Mouse (Mus musculus) intestine, embryonic 16.5 days (tissue): Measurements from ENCODE around the gene Gadd45a. TPM values are rescaled to one million over a fixed set of nuclear protein-coding genes. Genes with fewer than 3 reads are reported as not detected.
A peak's percentile ranks its signal among the peaks of the same experiment; 100 is the strongest.

ENCODE experiments used
- ATAC-seq: fragments of 200-750 bp; cut with Nextera tagmentation; 2 replicates; pipeline ENCODE4 v1.8.0; 2017; ENCODE audit warnings: moderate TSS enrichment, moderate library complexity
- H3K27ac ChIP-seq: fragments of 300-500 bp; sonication (generic); 2 replicates; pipeline ENCODE4 v1.5.1; 2014; ENCODE audit warnings: mild to moderate bottlenecking, low read length
- H3K27me3 ChIP-seq: fragments of 300-500 bp; sonication (generic); replicated peaks from 2 replicates; pipeline ENCODE4 v1.6.1; 2014; ENCODE audit warnings: low read length, control low read depth, mixed read lengths; ENCODE audit not compliant: control insufficient read depth, insufficient read depth
- H3K36me3 ChIP-seq: fragments of 300-500 bp; sonication (generic); 2 replicates; pipeline ENCODE4 v1.6.1; 2014; ENCODE audit warnings: low read length, control low read depth; ENCODE audit not compliant: control insufficient read depth, insufficient read depth
- H3K4me1 ChIP-seq: fragments of 300-500 bp; sonication (generic); 2 replicates; pipeline ENCODE4 v1.6.1; 2014; ENCODE audit warnings: low read length, control low read depth, mixed read lengths; ENCODE audit not compliant: control insufficient read depth, insufficient read depth
- H3K4me2 ChIP-seq: fragments of 300-500 bp; sonication (generic); 2 replicates; pipeline ENCODE4 v1.6.1; 2014; ENCODE audit warnings: low read depth, low read length, control low read depth
- H3K4me3 ChIP-seq: fragments of 300-500 bp; sonication (generic); 2 replicates; pipeline ENCODE4 v1.5.1; 2014; ENCODE audit warnings: mild to moderate bottlenecking, low read length
- H3K9ac ChIP-seq: fragments of 300-500 bp; sonication (generic); 2 replicates; pipeline ENCODE4 v1.6.1; 2014; ENCODE audit warnings: low read depth, low read length
- H3K9me3 ChIP-seq: fragments of 300-500 bp; sonication (generic); 2 replicates; pipeline ENCODE4 v1.6.1; 2016; ENCODE audit warnings: low read length, control low read depth; ENCODE audit not compliant: control insufficient read depth
- WGBS: fragments of 180-500 bp; shearing (Covaris S2); extraction: QIAGEN DNeasy Blood & Tissue Kit; methylation state at CpG from one replicate; pipeline ENCODE4 v1.1.7; 2014; 5-methylcytosine and 5-hydroxymethylcytosine counted together
- polyA plus RNA-seq: library from polyadenylated mRNA; unstranded; fragments of >200 nt; fragmentation: Nextera tagmentation; extraction: Ambion mirVana; gene quantifications from 2 replicates; pipeline ENCODE4 v1.2.1, GENCODE M21; 2015

The Gadd45a gene
- polyA plus RNA-seq, 1 experiment from 2014 or later: 27.4 TPM

DNA sequence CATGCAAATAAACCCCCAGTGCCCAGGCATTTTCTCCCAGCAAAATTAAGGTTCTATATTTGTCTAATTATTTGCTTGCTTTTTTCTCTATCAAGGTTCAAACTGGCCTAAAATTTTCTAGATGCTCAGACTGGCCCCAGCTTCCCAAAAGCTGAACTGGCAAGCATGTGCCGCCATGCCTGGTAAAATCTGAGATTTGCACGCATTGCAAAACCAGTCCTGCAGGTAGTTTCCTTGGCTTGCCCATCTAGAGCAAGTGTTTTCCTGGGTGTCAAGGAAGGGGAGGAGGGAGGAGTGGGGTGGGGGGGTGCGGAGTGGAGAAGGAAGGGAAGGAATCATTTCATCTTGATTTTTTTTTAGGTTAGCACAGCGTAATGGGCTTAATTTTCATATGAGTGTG lies 36.2 kb upstream of the Gadd45a start:
- WGBS: 86% methylated on average over 4 of the region's 4 CpGs
- Histone ChIP-seq H3K4me1 (peaks cover 3% of the 10 kb centered on the region; the same call in 1 of the 2 replicates), H3K4me3 (no peak overlapping the region), H3K27ac (no peak overlapping the region), H3K9me3 (no peaks in the 10 kb centered on the region), H3K36me3 (no peaks in the 10 kb centered on the region), H3K9ac (no peak overlapping the region), H3K27me3 (no peaks in the 10 kb centered on the region), H3K4me2 (no peak overlapping the region)
- no peak for ATAC-seq

- no peak overlapping the region for H3K27ac ChIP-seq
- H3K9me3 ChIP-seq: no peaks in the 10 kb centered on the region
- H3K36me3 ChIP-seq: no peaks in the 10 kb centered on the region
- H3K4me2 ChIP-seq: no peak overlapping the region
- no peak overlapping the region for H3K9ac ChIP-seq
- H3K4me1 ChIP-seq: peaks cover 3% of the 10 kb centered on the region; the same call in 1 of the 2 replicates
- no peak overlapping the region for H3K4me3 ChIP-seq
- H3K27me3 ChIP-seq: no peaks in the 10 kb centered on the region
- 88% methylated on average over 1 of the region's 1 CpGs for WGBS
- no peak for ATAC-seq
Observed at GRCm38 (mm10) chr6:67071615-67072014, 34.4 kb upstream of the Gadd45a start.

- WGBS: 39% methylated on average over 9 of the region's 9 CpGs
- Histone ChIP-seq H3K27ac (peak overlapping the region; percentile 48), H3K9ac (no peak overlapping the region), H3K36me3 (no peaks in the 10 kb centered on the region), H3K9me3 (no peaks in the 10 kb centered on the region), H3K4me1 (peaks cover 3% of the 10 kb centered on the region; the same call in 1 of the 2 replicates), H3K4me2 (peak overlapping the region; percentile 13), H3K27me3 (no peaks in the 10 kb centered on the region), H3K4me3 (no peak overlapping the region)
- ATAC-seq: peak; percentile 53; the same call in 1 of the 2 replicates
Observed at GRCm38 (mm10) chr6:67069800-67070315, 32.6 kb upstream of the Gadd45a start.

DNA sequence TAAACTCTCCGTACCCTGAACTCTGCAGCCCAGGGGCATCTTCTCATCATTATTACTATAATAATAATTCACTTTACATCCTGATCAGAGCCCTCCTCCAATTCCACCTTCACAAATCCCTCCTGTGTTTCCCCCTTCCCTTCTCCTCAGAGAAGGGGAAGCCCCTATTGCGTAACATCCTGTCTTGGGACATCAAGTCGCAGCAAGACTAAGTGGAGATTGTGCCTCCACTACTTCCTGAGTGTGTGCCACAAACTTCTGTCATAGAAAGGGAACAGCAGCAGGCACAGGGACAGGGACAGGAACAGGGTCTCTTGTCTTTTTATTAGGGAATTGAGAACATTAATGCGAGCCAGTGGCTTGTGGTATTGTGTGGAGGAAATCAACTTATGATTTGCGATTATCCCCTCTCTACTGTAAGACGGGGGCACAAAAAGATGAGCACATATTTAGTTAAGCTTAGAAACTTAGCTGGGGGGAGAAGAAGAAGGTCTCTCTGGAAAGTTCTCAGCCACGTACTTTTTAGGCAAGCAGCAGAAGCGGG lies 32.0 kb upstream of the Gadd45a start:
- H3K4me3 ChIP-seq: no peak overlapping the region
- H3K9me3 ChIP-seq: no peaks in the 10 kb centered on the region
- H3K36me3 ChIP-seq: no peaks in the 10 kb centered on the region
- no peak overlapping the region for H3K9ac ChIP-seq
- H3K27ac ChIP-seq: peak overlapping the region; percentile 48; the same call in 1 of the 2 replicates
- WGBS: 67% methylated on average over 8 of the region's 8 CpGs
- H3K27me3 ChIP-seq: no peaks in the 10 kb centered on the region
- ATAC-seq: no peak; the same call in 1 of the 2 replicates
- H3K4me1 ChIP-seq: peaks cover 3% of the 10 kb centered on the region; the same call in 1 of the 2 replicates
- H3K4me2 ChIP-seq: peak overlapping the region; percentile 13

DNA sequence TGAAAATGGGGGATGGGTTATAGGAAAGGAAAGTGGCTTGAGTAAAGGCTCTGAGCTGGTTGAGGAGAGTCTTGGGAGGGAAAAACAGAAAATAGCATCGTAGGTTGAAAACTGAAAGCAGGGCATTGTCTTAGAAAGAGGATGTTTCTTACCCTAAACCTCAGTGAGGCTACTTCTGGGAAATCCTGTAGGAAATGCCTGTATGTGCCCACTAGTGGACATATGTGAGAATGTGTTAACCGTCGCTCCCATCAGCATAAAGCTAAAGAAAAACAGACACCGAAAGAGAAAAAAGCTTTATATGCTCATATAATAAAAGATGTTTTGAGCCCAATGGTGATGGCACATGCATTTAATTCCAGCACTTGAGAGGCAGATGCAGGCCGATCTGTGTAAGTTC lies 22.8 kb upstream of the Gadd45a start:
- H3K9ac ChIP-seq: no peak overlapping the region
- no peak for ATAC-seq

DNA sequence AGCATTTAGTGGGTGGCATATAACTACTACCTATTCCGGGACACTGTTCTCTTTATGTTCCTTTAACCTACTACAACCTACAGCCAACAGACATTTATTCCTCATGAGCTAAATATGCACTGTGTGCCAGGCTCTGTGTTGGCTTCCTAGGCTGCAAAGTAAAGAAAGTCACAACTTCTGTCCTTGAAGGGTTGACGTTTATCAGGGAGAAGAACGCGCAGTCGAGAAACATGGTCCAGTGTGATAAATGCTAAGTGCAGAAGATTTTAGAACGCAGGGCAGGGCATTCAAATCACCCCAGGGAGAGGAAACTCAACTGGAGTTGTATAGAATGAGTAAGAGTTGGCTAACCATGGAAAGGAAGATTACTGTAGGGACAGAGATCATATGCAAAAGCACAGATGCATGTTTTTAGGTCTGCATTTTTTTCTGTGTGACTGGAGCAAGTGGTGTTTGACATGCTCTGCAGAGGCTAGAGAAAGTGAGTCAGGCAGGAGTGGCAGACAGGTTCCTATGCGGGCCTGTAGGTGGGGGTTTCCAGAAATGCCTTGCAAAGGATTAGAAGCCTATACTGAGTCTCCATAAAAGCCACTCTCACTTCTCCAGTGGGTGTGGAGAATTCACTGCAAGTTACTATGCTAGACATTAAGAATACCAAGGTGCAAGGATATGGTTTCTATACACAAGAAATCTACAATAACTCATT lies 20.9 kb upstream of the Gadd45a start:
- no peaks in the 10 kb centered on the region for H3K9me3 ChIP-seq
- H3K4me3 ChIP-seq: no peak overlapping the region
- H3K4me1 ChIP-seq: peaks cover 20% of the 10 kb centered on the region
- H3K4me2 ChIP-seq: no peak overlapping the region
- H3K9ac ChIP-seq: no peak overlapping the region
- no peaks in the 10 kb centered on the region for H3K36me3 ChIP-seq
- no peaks in the 10 kb centered on the region for H3K27me3 ChIP-seq
- peak overlapping the region; percentile 87 for H3K27ac ChIP-seq
- no peak for ATAC-seq
- 83% methylated on average over 7 of the region's 7 CpGs for WGBS

More for the DNA sequence above, 22.8 kb upstream of the Gadd45a start:
- Histone ChIP-seq H3K27me3 (no peaks in the 10 kb centered on the region), H3K27ac (no peak overlapping the region), H3K4me2 (no peak overlapping the region), H3K9me3 (no peaks in the 10 kb centered on the region), H3K4me1 (peaks cover 20% of the 10 kb centered on the region), H3K36me3 (no peaks in the 10 kb centered on the region), H3K4me3 (no peak overlapping the region)
- 83% methylated on average over 5 of the region's 5 CpGs for WGBS

DNA sequence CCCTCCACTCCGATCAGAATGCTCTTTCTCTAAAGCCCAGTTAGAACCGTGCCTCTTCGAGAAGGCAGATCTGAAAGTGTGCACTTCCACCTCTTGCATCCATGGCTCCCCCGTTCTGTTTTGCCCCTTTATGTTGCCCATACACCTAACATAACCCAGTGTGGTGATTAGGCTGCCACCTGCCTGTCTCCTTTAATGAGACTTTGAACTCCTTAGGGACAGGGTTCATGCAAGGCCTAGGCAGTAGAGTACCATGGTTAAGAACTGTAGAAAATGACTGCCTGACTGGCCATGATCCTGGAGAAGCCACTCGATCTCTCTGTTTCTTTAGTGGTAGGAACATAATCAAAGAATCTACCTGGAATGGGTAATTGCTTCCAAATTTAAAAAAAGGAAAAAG lies 20.3 kb upstream of the Gadd45a start:
- Histone ChIP-seq H3K27ac (peak overlapping the region; percentile 87), H3K4me1 (peaks cover 20% of the 10 kb centered on the region), H3K4me2 (no peak overlapping the region), H3K4me3 (no peak overlapping the region), H3K9ac (no peak overlapping the region), H3K9me3 (no peaks in the 10 kb centered on the region), H3K27me3 (no peaks in the 10 kb centered on the region), H3K36me3 (no peaks in the 10 kb centered on the region)
- 80% methylated on average over 5 of the region's 5 CpGs for WGBS
- ATAC-seq: peak; percentile 90

DNA sequence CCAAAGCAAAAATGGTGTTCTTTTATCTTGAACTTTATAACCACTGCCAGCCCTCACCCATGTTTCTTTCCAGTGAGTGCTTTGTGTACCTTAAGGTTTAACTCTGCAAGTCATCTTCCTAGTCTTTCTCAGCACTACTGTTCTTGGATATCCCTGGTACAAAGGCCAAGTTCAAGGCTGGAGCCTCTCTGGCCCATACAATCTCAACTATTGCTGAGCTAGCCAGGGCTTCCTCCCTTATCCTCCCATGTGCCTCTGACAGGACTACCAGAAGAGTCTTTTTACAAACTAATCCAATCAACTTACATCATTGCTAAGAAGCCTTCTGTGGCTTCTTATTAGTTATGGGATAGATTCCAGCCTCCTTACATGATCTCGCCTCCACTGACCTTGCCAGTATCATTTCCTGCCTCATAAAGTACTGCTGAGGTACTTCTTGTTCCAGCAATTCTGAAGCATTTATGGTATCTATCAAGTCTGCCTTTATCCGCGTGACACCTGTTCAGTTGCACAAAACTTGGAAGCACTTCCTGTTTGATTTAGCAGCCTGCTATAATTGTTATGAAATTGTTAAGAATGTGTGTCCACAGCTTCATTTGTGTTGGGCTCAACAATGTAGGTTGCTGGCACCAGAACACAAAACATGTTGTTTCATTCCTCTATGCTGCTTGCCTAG lies 19.8 kb upstream of the Gadd45a start:
- peak; percentile 92 for ATAC-seq
- H3K4me1 ChIP-seq: peaks cover 20% of the 10 kb centered on the region
- 36% methylated on average over 3 of the region's 3 CpGs for WGBS

DNA sequence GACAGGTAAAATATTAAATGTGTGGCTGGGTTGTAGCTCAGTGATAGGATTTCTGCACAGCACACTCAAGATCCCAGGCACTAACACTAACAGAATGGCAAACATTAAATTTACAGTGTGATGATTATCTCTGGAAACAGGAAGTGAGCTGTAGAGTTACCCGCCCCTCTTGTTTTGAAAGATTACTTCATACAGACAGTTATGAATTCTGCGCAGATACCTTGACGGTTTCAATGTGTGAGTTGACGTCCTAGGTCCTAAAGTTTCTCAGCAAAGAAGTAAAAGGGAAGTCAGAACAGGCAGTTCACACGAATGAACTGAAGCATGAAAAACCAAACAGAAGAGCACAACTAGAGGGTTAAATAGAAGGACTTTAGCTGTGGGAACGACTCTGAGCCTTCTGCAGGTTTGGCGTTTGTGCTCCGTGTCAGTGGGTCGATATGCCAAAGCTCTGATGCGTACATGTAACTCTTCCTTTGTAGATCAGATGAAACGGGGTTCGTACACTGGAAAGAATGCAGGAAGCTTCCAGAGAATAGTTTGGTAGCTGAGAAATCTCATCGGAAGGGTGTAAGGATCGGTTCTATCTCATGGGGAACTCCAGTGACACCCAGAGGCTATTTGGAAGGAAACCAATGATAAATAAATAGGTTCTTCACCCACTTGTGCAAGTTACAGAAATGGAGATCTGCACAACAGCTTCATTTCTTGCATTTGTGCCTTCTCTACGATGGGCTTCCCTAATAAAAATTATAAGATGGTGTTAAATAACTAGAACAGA lies 19.0 kb upstream of the Gadd45a start:
- WGBS: 58% methylated on average over 15 of the region's 15 CpGs
- peak overlapping the region; percentile 87 for H3K27ac ChIP-seq

More for the DNA sequence above, 19.8 kb upstream of the Gadd45a start:
- H3K9ac ChIP-seq: no peak overlapping the region
- H3K4me2 ChIP-seq: no peak overlapping the region
- no peaks in the 10 kb centered on the region for H3K36me3 ChIP-seq
- H3K27me3 ChIP-seq: no peaks in the 10 kb centered on the region
- H3K27ac ChIP-seq: peak overlapping the region; percentile 87
- H3K4me3 ChIP-seq: no peak overlapping the region
- no peaks in the 10 kb centered on the region for H3K9me3 ChIP-seq

More for the DNA sequence above, 19.0 kb upstream of the Gadd45a start:
- Histone ChIP-seq H3K4me2 (no peak overlapping the region), H3K4me3 (no peak overlapping the region), H3K9ac (no peak overlapping the region), H3K27me3 (no peaks in the 10 kb centered on the region), H3K9me3 (no peaks in the 10 kb centered on the region), H3K36me3 (no peaks in the 10 kb centered on the region), H3K4me1 (peaks cover 20% of the 10 kb centered on the region)
- 0 out of 2 replicates have a peak, but pooled peaks have one; percentile 6 for ATAC-seq
